Mouse (Mus musculus) CD4-positive helper T cell, adult 2 months (primary cell): Measurements from ENCODE around the gene Pomt1.
"Not testable (repeated sequence)": the region's sequence is repeated elsewhere in the genome, so short reads cannot be mapped to it uniquely, and the experiment has no call there.

Experiments used
- DNase-seq: peaks from one replicate; pipeline ENCODE4 v3.0.0-alpha.2; 2012; ENCODE audit warnings: low read depth, missing footprints, low spot score

Gene Pomt1

DNA sequence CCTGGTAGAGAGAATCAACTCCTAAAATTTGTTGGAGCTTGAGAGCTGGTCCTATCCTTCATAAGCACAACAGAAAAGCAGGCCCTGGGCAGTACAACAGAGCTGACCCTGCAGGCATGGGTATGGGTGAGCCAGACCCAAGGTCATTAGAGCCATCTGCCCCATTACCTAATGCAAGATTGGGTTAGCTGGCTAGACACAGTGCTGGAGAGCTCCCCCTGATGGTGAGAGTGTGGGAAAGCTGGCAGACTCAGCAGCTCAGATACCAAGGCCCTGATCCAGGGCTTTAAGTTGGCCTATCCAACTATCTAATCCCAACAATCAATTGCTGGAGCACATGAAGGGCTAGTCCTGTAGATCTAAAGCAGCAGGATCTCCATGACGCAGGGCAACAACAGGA, 46.3 kb downstream of the Pomt1 start:
- DNase-seq = peak; percentile 63

DNA sequence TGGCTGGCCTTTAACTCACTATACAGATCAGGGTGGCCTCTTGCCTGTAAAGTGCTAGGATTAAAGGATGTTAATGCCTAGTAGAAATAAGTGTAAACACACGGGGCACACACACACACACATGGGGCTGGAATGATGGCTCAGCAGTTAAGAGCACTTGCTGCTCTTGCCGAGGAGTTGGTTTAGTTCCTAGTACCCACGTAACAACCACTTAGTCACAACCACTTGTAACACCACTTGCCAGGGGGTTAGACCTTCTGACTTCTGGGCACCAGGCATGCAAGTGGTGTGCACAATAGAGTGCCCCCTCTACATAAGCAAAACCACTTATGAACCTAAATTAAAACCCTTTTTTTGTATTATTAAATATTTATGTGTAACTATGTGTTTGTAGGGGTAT, 47.6 kb downstream of the Pomt1 start:
- DNase-seq = no peak

DNA sequence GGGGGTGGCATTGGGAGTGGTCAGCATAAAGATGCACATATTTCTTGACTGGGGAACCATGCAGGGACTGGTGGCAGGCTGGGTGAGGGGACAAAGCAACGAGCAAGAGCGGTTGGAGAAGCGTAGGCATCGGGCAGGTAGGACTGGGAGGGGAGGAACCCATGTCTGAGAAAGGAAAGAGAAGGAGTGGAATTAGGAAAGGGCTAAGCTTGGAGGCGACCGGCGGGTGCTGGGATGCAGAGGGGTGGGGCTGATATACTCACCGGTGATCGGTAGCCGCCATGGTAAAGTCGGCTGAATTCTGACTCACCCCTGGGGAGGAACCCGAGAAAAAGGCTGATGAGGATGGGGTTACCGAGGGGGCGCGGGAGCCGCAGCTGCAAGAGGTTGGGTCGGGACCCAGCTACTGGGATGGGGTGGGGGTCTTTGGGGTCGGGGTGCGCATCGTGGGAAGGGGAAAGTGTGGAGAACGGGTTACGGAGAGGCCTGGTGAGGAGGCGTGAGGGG, 51.0 kb downstream of the Pomt1 start, which contains the start of gene Golga2:
Gene Golga2 (plus strand): TSS at position 51 of the 507 bp plus-strand sequence.
- no peak for DNase-seq

DNA sequence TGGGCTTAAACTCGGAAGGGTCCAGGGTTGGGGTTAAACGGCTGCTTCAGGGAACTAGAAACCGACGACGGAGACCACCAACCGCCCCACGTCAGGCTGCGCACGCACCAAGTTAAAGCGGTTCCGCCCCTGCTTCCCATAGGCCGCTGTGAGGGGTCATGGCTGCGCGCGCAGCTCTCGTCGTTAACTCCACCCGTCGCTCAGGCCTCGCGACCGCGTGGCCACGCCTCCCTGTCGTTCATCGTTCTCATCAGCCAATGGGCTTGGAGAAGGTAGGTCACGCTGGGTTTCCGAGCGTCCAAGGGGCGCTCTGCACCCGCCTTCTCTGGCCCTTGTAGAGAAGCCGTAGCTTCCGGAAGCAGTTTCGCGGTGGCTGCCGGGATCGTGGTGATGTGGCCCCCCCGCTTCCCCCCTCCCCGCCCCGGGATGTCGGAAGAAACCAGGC, 51.6 kb downstream of the Pomt1 start, which contains the start of gene Swi5:
Gene Swi5 (minus strand): TSS at position 153 of the 445 bp plus-strand sequence.
- peak; percentile 100 for DNase-seq

DNA sequence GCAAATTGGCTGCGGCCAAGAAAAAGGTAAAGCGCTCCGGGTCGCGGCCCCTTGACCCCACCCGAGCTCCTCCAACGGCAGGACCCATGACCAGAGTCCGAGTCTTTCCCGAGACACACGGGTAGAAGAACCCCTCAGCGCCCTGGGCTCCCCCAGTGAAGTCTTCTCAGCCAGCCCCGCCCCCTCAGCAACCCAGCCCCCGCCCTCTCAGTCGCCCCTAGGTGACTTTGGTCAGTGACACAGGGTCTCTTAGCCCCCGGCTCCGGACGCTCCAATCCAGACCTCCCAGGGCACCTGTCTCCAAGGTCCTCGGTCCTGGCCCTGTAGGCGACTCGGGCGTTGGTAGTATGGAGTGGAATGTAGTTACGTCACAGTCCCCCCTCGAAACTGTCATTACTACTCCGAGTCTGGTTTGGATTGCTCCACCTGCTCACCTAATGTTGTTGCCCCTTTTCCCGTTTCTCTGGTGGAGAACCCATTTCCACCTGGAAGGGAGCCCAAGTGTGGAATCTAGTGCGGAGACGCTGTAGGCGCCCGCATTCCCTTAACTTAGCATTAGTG, 52.1 kb downstream of the Pomt1 start:
- DNase-seq = no peak

DNA sequence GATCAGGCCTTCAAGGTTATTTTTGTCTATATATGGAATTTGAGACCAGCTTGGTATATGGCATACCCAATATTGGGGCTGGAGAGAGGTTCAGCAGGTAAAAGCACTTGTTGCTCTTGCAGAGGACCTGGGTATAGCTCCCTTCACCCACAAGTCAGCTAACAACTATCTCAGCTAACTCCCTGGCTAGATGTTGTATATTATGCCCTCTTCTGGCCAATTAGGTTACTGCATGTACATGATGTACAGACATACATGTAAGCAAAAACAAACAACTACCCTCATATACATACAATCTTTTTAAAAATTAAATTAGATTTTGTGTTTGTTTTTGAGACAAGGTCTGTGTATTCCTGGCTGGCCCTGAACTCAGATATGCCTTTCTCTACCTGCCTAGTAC, 53.2 kb downstream of the Pomt1 start:
- peak; percentile 79 for DNase-seq

DNA sequence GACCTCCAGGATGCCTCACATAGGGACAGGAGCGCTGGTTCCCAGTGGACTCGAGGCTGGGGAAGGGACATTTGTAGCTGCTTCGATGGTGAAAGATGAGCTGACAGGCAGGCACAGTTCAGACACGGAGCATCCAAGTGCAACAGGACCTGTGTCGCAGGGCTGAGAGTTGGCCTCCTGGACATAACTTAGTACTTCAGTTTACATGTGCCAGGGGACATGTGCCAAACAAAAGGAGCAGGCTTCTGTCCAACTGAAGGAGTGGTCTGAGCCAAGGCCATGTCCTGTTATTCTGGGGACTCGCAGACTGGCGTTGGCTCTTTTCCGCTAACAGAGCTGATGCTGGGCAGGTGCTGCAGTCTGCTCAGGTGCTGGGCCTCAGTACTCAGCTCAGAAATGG, 58.0 kb downstream of the Pomt1 start:
- no peak for DNase-seq

GRCm38 (mm10) chr2:32295285-32295684, 58.9 kb downstream of the Pomt1 start:
- DNase-seq = no peak

GRCm38 (mm10) chr2:32295842-32296241, 59.5 kb downstream of the Pomt1 start:
- DNase-seq = not testable (repeated sequence)

GRCm38 (mm10) chr2:32299469-32299868, 63.1 kb downstream of the Pomt1 start:
- DNase-seq = no peak

GRCm38 (mm10) chr2:32302952-32303351, 66.6 kb downstream of the Pomt1 start:
- DNase-seq = no peak

GRCm38 (mm10) chr2:32304145-32304832, 67.9 kb downstream of the Pomt1 start:
- peak; percentile 43 for DNase-seq
